ENCODE assay signal across 8 mouse cellular contexts in genomic region chr11:116851576-116852290, GRCm38 (mm10). TPM values are rescaled to one million over a fixed set of nuclear protein-coding genes. Genes with fewer than 3 reads are reported as not detected.
DNase-seq lines count a peak whose midpoint lies in the region; ATAC-seq and TF ChIP-seq lines count a peak whose summit lies in the region.

No protein-coding gene starts in this region.

- peaks cover 33% of the 10 kb centered on the region for H3K36me3 ChIP-seq in thymus, adult 2 months (ENCODE audit: control insufficient read depth, insufficient read depth, low read length)
- H3K36me3 ChIP-seq in intestine, embryonic 16.5 days (ENCODE audit: control insufficient read depth, insufficient read depth, low read length), result peaks cover 5% of the 10 kb centered on the region; the same call in 1 of the 2 replicates
- H3K36me3 ChIP-seq in midbrain, embryonic 15.5 days (replicated peaks), result peaks cover 18% of the 10 kb centered on the region; the same call in 1 of the 2 replicates

- DNase-seq in cerebellum, adult 9-10 months, result peak; percentile 63
- DNase-seq in cerebellum, postnatal 4 days (ENCODE audit: low spot score in 2 of 2), result no peak
- DNase-seq in thymus, adult 2 months, result no peak
- DNase-seq in thymus, postnatal 0 days (ENCODE audit: low spot score), result no peak
- DNase-seq in right cerebral cortex, postnatal 14 days, result no peak
- DNase-seq in adipocyte (ENCODE audit: low spot score), result no peak

- peak; percentile 2 for ATAC-seq in intestine, embryonic 16.5 days
- ATAC-seq in midbrain, embryonic 15.5 days (replicated peaks), result no peak

- H3K4me1 ChIP-seq in thymus, adult 2 months (replicated peaks; ENCODE audit: control insufficient read depth, insufficient read depth, low read length), result no peaks in the 10 kb centered on the region
- peaks cover 12% of the 10 kb centered on the region for H3K4me1 ChIP-seq in intestine, embryonic 16.5 days (ENCODE audit: control insufficient read depth, insufficient read depth, low read length)
- peaks cover 43% of the 10 kb centered on the region for H3K4me1 ChIP-seq in midbrain, embryonic 15.5 days

- H3K27ac ChIP-seq in thymus, adult 2 months (ENCODE audit: control insufficient read depth, insufficient read depth, low read length), result peak overlapping the region; percentile 81
- peak overlapping the region; percentile 98 for H3K27ac ChIP-seq in intestine, embryonic 16.5 days (ENCODE audit: low read length)
- peak overlapping the region; percentile 97 for H3K27ac ChIP-seq in midbrain, embryonic 15.5 days

- no peaks in the 10 kb centered on the region for H3K9me3 ChIP-seq in intestine, embryonic 16.5 days (ENCODE audit: control insufficient read depth, low read length)
- no peaks in the 10 kb centered on the region for H3K9me3 ChIP-seq in midbrain, embryonic 15.5 days

- no peak for TF ChIP-seq CTCF in thymus, adult 2 months (IDR thresholded peaks at IDR 0.05; ENCODE audit: borderline replicate concordance, control insufficient read depth, extremely low read depth, insufficient read depth, low read length, poor library complexity)

- under 1% methylated on average over 29 of the region's 29 CpGs for WGBS in thymus, adult 2 months
- WGBS in intestine, embryonic 16.5 days, result under 1% methylated on average over 29 of the region's 29 CpGs
- WGBS in midbrain, embryonic 15.5 days, result under 1% methylated on average over 29 of the region's 29 CpGs

- peak overlapping the region; percentile 77 for H3K4me2 ChIP-seq in intestine, embryonic 16.5 days (ENCODE audit: low read depth, low read length)
- H3K4me2 ChIP-seq in midbrain, embryonic 15.5 days, result peak overlapping the region; percentile 87

- no peak for TF ChIP-seq POLR2A in thymus, adult 2 months (IDR thresholded peaks at IDR 0.05; ENCODE audit: control insufficient read depth, extremely low read depth, insufficient read depth, low read length, poor library complexity)

- peak overlapping the region; percentile 99 for H3K9ac ChIP-seq in intestine, embryonic 16.5 days (ENCODE audit: low read depth, low read length)
- H3K9ac ChIP-seq in midbrain, embryonic 15.5 days, result peak overlapping the region; percentile 76

- no peaks in the 10 kb centered on the region for H3K27me3 ChIP-seq in thymus, adult 2 months (ENCODE audit: control insufficient read depth, insufficient read depth, low read length)
- no peaks in the 10 kb centered on the region for H3K27me3 ChIP-seq in intestine, embryonic 16.5 days (replicated peaks; ENCODE audit: control insufficient read depth, insufficient read depth, low read length)
- H3K27me3 ChIP-seq in midbrain, embryonic 15.5 days (replicated peaks), result no peaks in the 10 kb centered on the region

- H3K4me3 ChIP-seq in thymus, adult 2 months (ENCODE audit: control insufficient read depth, insufficient read depth, low read length), result peak overlapping the region; percentile 85
- peak overlapping the region; percentile 98 for H3K4me3 ChIP-seq in intestine, embryonic 16.5 days (ENCODE audit: low read length)
- peak overlapping the region; percentile 71 for H3K4me3 ChIP-seq in midbrain, embryonic 15.5 days

RNA-seq across cellular contexts. Expression of gene Mfsd11, which starts 0.5 kb away (rescaled TPM):
- polyA plus RNA-seq in thymus, adult 2 months (2012; rRNA removed), result 32.9 and 33.0 TPM in 2 replicates
- polyA plus RNA-seq in thymus, postnatal 0 days (2015; fragmentation: Nextera tagmentation; extraction: Ambion mirVana), result 32.6 and 35.3 TPM in 2 replicates
- polyA plus RNA-seq in intestine, embryonic 16.5 days (2015; fragmentation: Nextera tagmentation; extraction: Ambion mirVana), result 47.3 and 66.2 TPM in 2 replicates
- polyA plus RNA-seq in midbrain, embryonic 15.5 days (2015; fragmentation: Nextera tagmentation; extraction: Ambion mirVana), result 51.5 and 51.8 TPM in 2 replicates

RNA-seq across cellular contexts. Expression of gene Srsf2, which starts 1.2 kb away (rescaled TPM):
- polyA plus RNA-seq in thymus, adult 2 months (2012; rRNA removed), result 1,171 and 1,772 TPM in 2 replicates
- 853 and 857 TPM in 2 replicates for polyA plus RNA-seq in thymus, postnatal 0 days (2015; fragmentation: Nextera tagmentation; extraction: Ambion mirVana)
- 389 and 590 TPM in 2 replicates for polyA plus RNA-seq in intestine, embryonic 16.5 days (2015; fragmentation: Nextera tagmentation; extraction: Ambion mirVana)
- polyA plus RNA-seq in midbrain, embryonic 15.5 days (2015; fragmentation: Nextera tagmentation; extraction: Ambion mirVana), result 535 and 551 TPM in 2 replicates

RNA-seq across cellular contexts. Expression of gene Jmjd6, which starts 8.5 kb away (rescaled TPM):
- 37.3 and 46.3 TPM in 2 replicates for polyA plus RNA-seq in thymus, adult 2 months (2012; rRNA removed)
- polyA plus RNA-seq in thymus, postnatal 0 days (2015; fragmentation: Nextera tagmentation; extraction: Ambion mirVana), result 58.6 and 62.2 TPM in 2 replicates
- 86.7 and 91.2 TPM in 2 replicates for polyA plus RNA-seq in intestine, embryonic 16.5 days (2015; fragmentation: Nextera tagmentation; extraction: Ambion mirVana)
- 73.8 and 75.1 TPM in 2 replicates for polyA plus RNA-seq in midbrain, embryonic 15.5 days (2015; fragmentation: Nextera tagmentation; extraction: Ambion mirVana)

RNA-seq across cellular contexts. Expression of gene Mettl23, which starts 8.7 kb away (rescaled TPM):
- 69.9 and 82.6 TPM in 2 replicates for polyA plus RNA-seq in thymus, adult 2 months (2012; rRNA removed)
- polyA plus RNA-seq in thymus, postnatal 0 days (2015; fragmentation: Nextera tagmentation; extraction: Ambion mirVana), result 139 and 143 TPM in 2 replicates
- polyA plus RNA-seq in intestine, embryonic 16.5 days (2015; fragmentation: Nextera tagmentation; extraction: Ambion mirVana), result 58.4 and 65.8 TPM in 2 replicates
- polyA plus RNA-seq in midbrain, embryonic 15.5 days (2015; fragmentation: Nextera tagmentation; extraction: Ambion mirVana), result 63.9 and 64.6 TPM in 2 replicates

RNA-seq across cellular contexts. Expression of gene Mxra7, which starts 23.9 kb away (rescaled TPM):
- polyA plus RNA-seq in thymus, adult 2 months (2012; rRNA removed), result 8.6 and 14.2 TPM in 2 replicates
- 4.8 and 5.0 TPM in 2 replicates for polyA plus RNA-seq in thymus, postnatal 0 days (2015; fragmentation: Nextera tagmentation; extraction: Ambion mirVana)
- 20.6 and 20.8 TPM in 2 replicates for polyA plus RNA-seq in intestine, embryonic 16.5 days (2015; fragmentation: Nextera tagmentation; extraction: Ambion mirVana)
- 25.1 and 26.9 TPM in 2 replicates for polyA plus RNA-seq in midbrain, embryonic 15.5 days (2015; fragmentation: Nextera tagmentation; extraction: Ambion mirVana)
